Comparison of ENCODE assay signal across 8 mouse cellular contexts in genomic region chr2:129593876-129594421, GRCm38 (mm10). TPM values are rescaled to one million over a fixed set of nuclear protein-coding genes. Genes with fewer than 3 reads are reported as not detected.
DNase-seq lines count a peak whose midpoint lies in the region; ATAC-seq lines count a peak whose summit lies in the region.

No protein-coding gene starts in this region.

- peak overlapping the region; percentile 87 for H3K4me2 ChIP-seq in forebrain, embryonic 11.5 days (ENCODE audit: low read depth, low read length, severe bottlenecking)
- peak overlapping the region; percentile 89 for H3K4me2 ChIP-seq in midbrain, embryonic 12.5 days (replicated peaks)

- WGBS in heart, embryonic 10.5 days = 4% methylated on average over 13 of the region's 13 CpGs
- 3% methylated on average over 13 of the region's 13 CpGs for WGBS in forebrain, embryonic 11.5 days
- 4% methylated on average over 13 of the region's 13 CpGs for WGBS in midbrain, embryonic 12.5 days

- peak overlapping the region; percentile 95 for H3K27ac ChIP-seq in heart, embryonic 10.5 days
- no peak overlapping the region for H3K27ac ChIP-seq in forebrain, embryonic 11.5 days (ENCODE audit: low read depth, low read length)
- peak overlapping the region; percentile 85 for H3K27ac ChIP-seq in midbrain, embryonic 12.5 days (replicated peaks)

- no peaks in the 10 kb centered on the region; the same call in 1 of the 2 replicates for H3K27me3 ChIP-seq in heart, embryonic 10.5 days (ENCODE audit: insufficient read depth, poor library complexity, severe bottlenecking)
- no peaks in the 10 kb centered on the region for H3K27me3 ChIP-seq in forebrain, embryonic 11.5 days (ENCODE audit: control insufficient read depth, insufficient read depth, low read length)
- peaks cover 33% of the 10 kb centered on the region for H3K27me3 ChIP-seq in midbrain, embryonic 12.5 days

- DNase-seq in heart, embryonic 10.5 days (ENCODE audit: low spot score) = no peak
- DNase-seq in heart, adult 8-10 months (ENCODE audit: low spot score) = no peak
- DNase-seq in brain, adult 2 months (ENCODE audit: low read depth, low spot score) = peak; percentile 77
- no peak for DNase-seq in forebrain, embryonic 11.5 days (ENCODE audit: low spot score)
- peak; percentile 16 to 46 for DNase-seq in kidney, postnatal 36 days
- DNase-seq in gastrocnemius, adult 18-20 months (ENCODE audit: low spot score) = no peak
- DNase-seq in adrenal gland, postnatal 10 days = no peak

- no peaks in the 10 kb centered on the region for H3K9me3 ChIP-seq in heart, embryonic 10.5 days
- H3K9me3 ChIP-seq in forebrain, embryonic 11.5 days (ENCODE audit: control insufficient read depth, low read length) = no peaks in the 10 kb centered on the region
- H3K9me3 ChIP-seq in midbrain, embryonic 12.5 days = no peaks in the 10 kb centered on the region

- peak overlapping the region; percentile 81 for H3K4me3 ChIP-seq in heart, embryonic 10.5 days
- H3K4me3 ChIP-seq in forebrain, embryonic 11.5 days (ENCODE audit: low read depth, low read length) = peak overlapping the region; percentile 66
- peak overlapping the region; percentile 70 for H3K4me3 ChIP-seq in midbrain, embryonic 12.5 days

- peak overlapping the region; percentile 80 for H3K9ac ChIP-seq in forebrain, embryonic 11.5 days (ENCODE audit: low read length)
- peak overlapping the region; percentile 79 for H3K9ac ChIP-seq in midbrain, embryonic 12.5 days (replicated peaks)

- peaks cover 61% of the 10 kb centered on the region for H3K4me1 ChIP-seq in heart, embryonic 10.5 days
- peaks cover 17% of the 10 kb centered on the region; the same call in 1 of the 2 replicates for H3K4me1 ChIP-seq in forebrain, embryonic 11.5 days (replicated peaks; ENCODE audit: control insufficient read depth, insufficient read depth, low read length)
- H3K4me1 ChIP-seq in midbrain, embryonic 12.5 days = peaks cover 29% of the 10 kb centered on the region

- peak; percentile 13 for ATAC-seq in forebrain, embryonic 11.5 days (replicated peaks; ENCODE audit: low FRiP score)
- ATAC-seq in midbrain, embryonic 12.5 days (ENCODE audit: low FRiP score, low read depth) = peak; percentile 20; the same call in 1 of the 2 replicates

- no peaks in the 10 kb centered on the region for H3K36me3 ChIP-seq in heart, embryonic 10.5 days
- H3K36me3 ChIP-seq in forebrain, embryonic 11.5 days (ENCODE audit: control insufficient read depth, insufficient read depth, low read length) = no peaks in the 10 kb centered on the region
- H3K36me3 ChIP-seq in midbrain, embryonic 12.5 days = no peaks in the 10 kb centered on the region

RNA-seq across cellular contexts. Expression of gene Sirpa, which starts 1.3 kb away (rescaled TPM):
- polyA plus RNA-seq in heart, embryonic 10.5 days (2016; fragmentation: Nextera tagmentation; extraction: Ambion mirVana) = 11.0 and 12.8 TPM in 2 replicates
- 10 to 100 TPM; 28.9 to 35.2 (median 30.0) TPM for total RNA-seq in heart, adult 8-10 months (2022)
- 18.7 and 22.5 TPM in 2 replicates for polyA plus RNA-seq in forebrain, embryonic 11.5 days (2014; fragmentation: Nextera tagmentation; extraction: Ambion mirVana)
- 18.3 and 21.6 TPM in 2 replicates for polyA plus RNA-seq in midbrain, embryonic 12.5 days (2016; fragmentation: Nextera tagmentation; extraction: Ambion mirVana)
- total RNA-seq in gastrocnemius, adult 18-20 months (2021) = 1 to 10 TPM; 4.7 to 9.2 TPM
- total RNA-seq in adrenal gland, postnatal 10 days (2021) = 10 to 100 TPM; 44.6 to 56.1 TPM

RNA-seq across cellular contexts. Expression of gene F830045P16Rik, which starts 57.5 kb away (rescaled TPM):
- polyA plus RNA-seq in heart, embryonic 10.5 days (2016; fragmentation: Nextera tagmentation; extraction: Ambion mirVana) = 0.06 TPM in 1 of 2 replicates, not detected in the other
- total RNA-seq in heart, adult 8-10 months (2022) = under 1 TPM in 2 of 4 experiments, not detected in 2; 0.16 to 0.22 TPM
- not detected in 2 replicates for polyA plus RNA-seq in forebrain, embryonic 11.5 days (2014; fragmentation: Nextera tagmentation; extraction: Ambion mirVana)
- polyA plus RNA-seq in midbrain, embryonic 12.5 days (2016; fragmentation: Nextera tagmentation; extraction: Ambion mirVana) = not detected in 2 replicates
- not detected for total RNA-seq in gastrocnemius, adult 18-20 months (2021)
- not detected for total RNA-seq in adrenal gland, postnatal 10 days (2021)

Comparison
In these comparisons a context has a peak if more than half of its experiments do, and no peak if none do; other contexts are left out.
1. DNase-seq: peak in brain, adult 2 months (single experiment) and kidney, postnatal 36 days (2 of 2); none in heart, embryonic 10.5 days (single experiment), heart, adult 8-10 months (single experiment), forebrain, embryonic 11.5 days (single experiment), gastrocnemius, adult 18-20 months (single experiment) and adrenal gland, postnatal 10 days (single experiment).
2. Peak in every context shown above with its lines, with median percentiles within 50 percentile points of each other: H3K4me3 ChIP-seq.